Mouse (Mus musculus) ovary, postnatal 14 days (tissue): ENCODE data around the gene Cpne5.
A peak's percentile ranks its signal among the peaks of the same experiment; 100 is the strongest.

ENCODE experiments used
- DNase-seq: peaks from one replicate; pipeline ENCODE4 v3.0.0; 2022; ENCODE audit warnings: low spot score

The Cpne5 gene

DNA sequence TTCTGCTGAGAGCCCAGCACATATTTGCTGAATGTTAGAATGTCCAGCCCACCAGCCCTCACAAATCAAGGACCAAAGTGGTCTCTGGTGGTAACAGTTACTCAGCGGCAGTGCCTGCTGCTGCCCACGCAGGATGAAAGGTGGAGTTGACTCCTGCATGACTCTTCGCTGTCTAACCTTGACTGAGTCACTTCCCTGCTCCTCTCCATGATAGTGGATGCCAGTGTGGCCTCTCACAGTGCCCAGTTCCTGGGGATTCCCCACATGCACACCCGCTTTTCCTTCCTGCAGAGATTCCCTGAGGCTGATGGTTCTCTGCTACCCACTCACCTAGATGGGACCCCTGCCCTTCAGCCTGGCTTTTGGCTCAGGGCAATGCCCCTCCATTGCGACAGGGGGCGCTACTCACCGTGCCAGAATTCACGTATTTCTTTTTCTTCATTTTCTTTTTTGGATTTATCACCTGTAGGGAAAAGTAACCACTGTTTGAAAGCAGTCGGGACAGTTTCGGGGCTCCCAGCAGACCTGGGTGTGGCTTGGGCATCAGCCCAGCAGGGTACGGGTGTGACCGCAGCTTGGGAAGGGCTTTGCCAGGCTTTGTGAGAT lies 68.9 kb downstream of the Cpne5 start:
- no peak for DNase-seq

DNA sequence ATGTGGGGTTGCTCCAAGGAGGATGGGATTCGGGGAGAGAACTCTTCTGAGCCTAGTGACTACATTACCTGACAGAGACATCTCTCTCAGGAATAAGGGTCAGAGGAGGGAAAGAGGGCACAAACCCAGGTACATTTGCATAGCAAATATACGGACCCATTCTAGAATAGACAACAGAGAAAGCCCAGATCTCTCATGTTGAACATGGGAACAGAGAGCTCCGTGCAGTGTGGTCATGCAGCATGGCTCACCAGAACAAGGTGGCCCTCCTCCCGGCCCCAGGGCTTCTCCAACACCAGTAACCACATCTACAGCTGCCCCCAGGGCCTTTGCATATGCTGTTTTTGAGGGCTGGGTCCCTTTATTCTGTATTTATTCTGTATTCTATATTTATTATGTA lies 69.5 kb downstream of the Cpne5 start:
- no peak for DNase-seq

DNA sequence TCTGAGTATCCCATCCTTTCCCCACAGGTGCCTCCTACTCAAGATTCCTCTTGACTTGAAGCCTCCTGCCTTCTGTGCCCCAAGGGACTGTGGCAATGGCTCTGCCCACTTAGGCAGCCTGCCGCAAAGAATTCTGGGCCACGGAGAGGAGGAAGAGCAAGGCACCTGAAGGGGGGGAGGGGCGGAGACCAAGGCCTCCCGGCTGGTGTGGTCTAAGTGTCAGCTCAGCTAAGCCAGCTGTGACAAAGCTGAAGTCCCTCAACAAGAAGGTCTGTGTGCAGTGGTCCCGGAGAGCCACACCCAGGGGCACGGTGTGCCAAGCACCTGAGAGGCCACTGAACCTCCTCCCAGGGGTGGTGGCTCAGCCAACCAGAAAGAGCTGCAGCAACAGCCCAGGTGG lies 70.6 kb downstream of the Cpne5 start:
- no peak for DNase-seq

DNA sequence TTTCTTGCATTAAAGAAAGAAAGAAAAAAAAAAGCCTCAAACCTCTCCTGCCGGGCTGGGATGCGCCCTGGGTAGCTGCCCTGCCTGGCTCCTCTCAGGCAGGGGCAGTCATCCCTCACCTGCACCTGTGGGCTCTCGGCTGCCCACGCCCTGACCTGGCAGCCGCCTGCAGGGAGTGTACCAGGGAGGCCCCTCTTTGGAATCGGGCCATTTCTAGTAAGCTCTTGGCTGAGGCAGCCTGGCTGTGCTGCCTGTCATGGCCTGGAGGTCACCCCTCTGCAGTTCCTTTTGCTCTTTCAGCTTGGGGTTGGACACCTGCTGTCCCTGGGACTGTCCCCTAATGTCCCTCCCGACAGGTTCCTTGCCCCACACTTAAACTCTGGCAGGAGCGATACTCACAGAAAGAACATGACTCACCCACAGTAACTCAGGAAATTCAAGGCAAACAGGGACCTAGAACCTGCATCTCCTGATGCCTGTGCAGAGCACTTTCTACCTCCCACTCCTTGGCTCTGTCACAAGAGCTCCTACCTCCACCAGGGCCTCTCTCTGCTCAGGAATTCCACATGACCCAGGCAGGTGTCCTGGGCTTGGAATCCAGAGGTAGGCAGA lies 71.9 kb downstream of the Cpne5 start:
- no peak for DNase-seq

DNA sequence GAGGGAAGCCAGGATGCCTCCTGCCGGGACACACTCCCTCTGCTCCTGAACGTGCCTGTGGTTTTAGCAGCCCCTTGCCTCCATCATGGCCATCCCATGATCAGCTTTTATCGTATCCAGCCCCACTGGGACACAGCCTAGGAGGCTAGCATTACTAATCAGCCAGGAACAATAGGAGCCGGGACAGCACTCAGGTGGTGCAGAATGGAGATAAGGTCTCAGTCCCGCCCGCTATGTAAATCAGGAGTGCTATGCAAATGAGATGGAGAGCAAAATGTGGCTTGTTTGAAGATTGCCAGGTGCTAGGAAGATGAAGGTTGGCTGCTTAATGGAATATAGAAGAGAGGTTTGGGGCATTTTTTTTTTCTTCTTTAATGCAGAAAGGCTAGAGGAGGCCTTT lies 72.5 kb downstream of the Cpne5 start:
- no peak for DNase-seq

DNA sequence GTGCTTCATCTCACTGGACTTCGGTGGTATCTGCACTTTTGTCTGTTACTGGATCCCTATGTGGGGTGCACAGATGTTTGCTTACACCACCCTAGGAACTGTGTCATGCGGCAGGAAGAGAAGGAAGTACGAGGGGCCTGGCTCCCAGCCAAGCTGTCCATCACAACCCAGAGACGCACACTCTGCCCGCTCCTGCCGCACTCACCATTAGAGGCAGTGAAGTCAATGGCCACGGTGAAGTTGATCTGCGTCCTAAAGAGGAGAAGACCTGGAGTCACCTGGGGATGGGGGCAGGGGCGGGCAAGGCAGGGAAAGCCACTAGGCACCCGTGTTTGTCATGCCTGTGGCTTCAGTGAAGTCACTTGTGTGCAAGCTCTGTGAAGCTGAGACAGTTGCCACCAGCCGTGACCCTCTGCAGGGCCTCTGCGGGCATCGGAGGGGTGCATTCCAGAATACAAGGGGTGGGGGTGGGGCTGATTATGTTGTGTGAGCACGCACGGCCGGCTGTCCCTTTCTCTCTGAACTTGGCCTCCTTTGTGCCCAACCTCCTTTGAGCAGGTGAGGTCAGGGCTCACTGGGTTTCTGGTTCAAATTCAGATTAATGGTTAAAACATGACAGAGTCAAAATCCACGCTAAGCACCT lies 73.4 kb downstream of the Cpne5 start:
- no peak for DNase-seq

DNA sequence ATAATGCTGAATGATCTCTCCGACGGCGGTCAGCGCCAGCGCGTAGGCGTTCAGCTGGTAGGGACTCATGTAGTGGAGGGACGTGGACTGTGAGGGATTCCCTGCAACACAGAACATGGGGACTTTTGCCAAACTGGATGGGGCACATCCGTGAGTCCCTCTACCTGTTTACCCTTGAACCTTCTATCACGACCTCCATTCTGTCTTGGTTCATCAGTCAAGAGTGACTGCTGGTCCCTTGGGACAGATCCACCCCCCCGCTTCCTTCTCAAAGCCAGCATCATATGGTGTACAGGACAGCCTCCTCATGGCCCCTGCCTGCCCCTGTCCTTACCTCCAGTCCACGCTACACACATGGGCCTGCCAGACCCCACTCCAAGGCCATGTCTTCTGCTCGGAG lies 75.6 kb downstream of the Cpne5 start:
- DNase-seq, result no peak

DNA sequence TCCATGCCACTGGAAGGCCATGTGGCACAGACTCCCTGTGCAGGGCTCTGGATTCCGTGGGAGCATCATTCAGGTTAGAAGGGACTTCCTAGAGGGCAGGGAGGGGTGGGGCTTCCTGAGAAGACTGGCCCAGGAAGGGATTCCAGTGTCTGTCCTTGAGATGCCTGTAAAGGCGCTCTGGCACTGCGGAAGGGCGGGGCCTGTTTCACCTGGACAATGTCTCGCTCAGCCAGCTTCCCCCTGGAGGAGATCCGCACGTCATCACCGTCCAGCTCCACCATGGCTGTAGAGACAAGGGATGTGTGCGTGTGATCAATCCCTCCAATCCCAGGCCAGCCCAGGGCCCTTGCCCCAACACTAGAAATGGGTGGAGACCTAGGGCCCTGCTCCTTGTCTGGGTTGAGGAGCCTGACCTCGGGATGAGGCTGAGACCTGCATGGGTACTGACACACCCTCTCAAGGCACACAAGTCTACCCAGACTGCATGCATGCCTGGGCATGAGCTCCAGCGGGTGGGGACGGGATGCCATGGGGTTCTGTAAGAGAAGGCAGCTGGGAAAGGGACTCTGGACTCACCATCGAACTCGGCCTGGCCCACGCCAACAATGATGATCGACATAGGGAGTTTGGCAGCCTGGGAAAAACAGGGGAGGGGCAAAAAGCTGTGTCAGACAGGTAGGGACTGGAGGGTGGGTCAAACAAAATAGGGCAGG lies 78.1 kb downstream of the Cpne5 start:
- DNase-seq, result no peak

DNA sequence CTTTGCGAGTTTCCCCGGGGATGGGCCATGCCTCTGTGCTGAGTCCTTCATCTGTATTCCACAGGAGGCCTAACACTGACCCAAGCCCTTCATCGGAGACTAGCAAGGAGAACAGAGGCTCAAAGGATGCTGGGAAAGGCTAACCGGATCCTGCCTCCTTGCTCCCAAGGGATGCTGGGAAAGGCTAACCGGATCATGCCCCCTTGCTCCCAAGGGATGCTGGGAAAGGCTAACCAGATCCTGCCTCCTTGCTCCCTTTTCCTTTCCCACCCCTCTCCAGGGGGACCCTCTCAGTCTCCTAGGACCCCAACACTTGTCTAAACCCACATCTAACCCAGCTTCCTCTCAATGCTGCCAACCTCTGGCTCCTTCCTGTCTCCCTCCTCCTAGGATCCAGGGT lies 78.6 kb downstream of the Cpne5 start:
- no peak for DNase-seq

DNA sequence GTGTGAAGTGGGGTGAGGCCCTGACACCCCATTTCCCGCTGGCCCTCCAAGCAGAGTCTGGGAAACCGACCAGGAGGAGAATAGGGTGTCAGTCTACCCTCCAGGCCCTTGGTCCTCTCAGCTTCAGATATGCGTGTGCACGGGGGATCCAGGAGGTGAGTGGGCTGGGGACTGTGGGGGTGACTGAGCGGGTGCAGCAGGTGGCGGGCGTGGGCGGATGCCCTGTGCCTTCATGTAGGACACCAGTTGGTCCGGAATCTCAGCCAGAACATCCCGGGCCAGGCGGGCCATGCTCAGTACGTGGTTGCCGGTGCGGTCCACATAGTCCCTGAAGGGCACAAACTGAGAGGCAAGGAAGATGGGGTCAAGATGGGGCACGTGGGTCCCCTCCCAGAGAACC lies 79.1 kb downstream of the Cpne5 start:
- no peak for DNase-seq

DNA sequence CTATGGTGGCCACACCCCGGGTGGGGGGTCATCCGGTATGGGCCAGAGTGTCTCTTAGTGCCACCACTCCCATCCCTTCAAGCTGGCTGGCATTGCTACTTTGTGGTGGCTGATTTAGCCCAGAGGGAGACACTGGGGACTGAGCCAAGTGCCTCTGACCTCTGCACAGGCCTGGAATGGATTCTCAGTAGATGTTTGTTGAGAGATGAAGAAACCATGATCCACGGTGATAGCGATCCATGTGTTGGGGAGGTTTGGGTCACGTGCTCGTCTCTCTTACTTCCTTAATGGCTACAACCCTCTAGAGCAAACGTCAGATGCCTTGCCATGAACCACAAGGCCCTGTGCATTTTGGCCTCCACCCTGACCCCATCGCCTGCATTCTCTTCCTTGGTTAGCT lies 81.1 kb downstream of the Cpne5 start:
- DNase-seq, result no peak

DNA sequence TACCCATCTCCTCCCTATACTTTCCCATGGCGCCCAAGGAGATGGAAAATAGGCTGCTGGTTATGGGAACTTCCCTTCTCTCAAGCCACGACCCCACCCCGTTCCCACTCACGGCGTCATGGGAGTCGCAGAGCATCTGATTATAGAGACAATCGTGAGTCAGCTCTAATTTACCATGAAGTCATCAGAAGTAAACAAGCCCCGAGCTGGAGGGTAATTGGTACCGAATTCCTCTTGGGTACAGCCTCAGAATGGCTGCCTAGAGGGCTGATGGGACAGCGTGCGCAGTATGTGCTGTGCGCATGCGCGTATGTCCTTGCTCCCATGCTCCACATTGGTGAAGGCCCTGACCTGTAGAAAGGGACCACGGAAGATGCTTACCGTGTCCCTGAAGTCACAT lies 81.6 kb downstream of the Cpne5 start:
- DNase-seq, result no peak

DNA sequence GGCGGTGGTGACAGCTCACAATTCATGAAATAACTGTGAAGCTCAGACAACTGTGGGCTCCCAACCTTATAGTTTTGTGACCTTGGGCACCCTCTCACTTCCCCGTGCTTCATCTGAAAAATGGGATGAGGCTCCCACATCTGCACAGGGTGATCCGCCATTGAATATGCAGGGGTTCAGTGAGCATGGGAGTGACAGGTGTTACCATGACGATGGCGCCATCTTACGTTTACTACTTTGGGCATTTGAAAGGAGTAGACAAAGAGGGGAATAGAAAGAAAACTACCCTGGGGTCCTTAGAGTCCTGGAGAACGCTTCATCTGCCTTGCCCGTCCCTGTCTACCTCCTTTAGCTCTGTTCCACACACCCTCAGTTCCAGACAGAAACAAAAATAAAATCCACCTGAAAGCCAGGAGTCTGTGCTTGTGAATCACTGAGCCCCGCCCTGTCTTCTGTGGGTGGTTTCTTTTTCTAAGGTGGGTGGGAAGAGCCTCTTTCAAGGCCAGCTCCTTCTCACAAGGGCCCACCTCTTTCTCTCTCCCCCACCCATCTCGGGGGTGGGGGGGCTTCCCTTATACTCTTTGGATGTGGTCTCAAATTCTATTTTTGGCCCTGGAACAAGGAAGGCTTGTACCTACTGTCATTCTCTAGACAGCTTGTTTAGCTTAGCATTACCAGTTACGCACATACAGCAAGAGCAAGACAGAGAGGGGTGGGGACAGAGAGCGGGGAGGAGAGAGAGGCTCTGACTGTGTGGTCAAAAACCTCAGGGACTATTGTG lies 82.4 kb downstream of the Cpne5 start:
- DNase-seq, result no peak

DNA sequence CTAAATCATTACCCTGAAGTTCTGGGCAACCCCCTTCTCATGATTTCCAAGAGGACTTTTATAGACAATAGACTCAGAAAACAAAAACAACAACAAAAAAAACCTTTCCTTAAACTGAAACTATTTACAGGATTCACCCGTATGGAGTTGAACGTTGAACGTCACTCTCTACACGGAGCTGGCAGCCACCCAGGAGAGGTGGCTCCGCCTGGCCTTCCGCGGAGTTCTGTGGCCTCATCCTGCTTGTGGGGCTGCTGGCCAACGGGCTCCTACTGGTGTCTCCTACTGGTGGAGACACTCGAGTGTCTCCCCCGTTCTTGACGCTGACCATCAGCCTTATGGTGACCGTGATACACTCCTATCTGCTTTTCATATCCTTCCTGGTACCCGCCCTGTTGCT lies 83.7 kb downstream of the Cpne5 start:
- no peak for DNase-seq

DNA sequence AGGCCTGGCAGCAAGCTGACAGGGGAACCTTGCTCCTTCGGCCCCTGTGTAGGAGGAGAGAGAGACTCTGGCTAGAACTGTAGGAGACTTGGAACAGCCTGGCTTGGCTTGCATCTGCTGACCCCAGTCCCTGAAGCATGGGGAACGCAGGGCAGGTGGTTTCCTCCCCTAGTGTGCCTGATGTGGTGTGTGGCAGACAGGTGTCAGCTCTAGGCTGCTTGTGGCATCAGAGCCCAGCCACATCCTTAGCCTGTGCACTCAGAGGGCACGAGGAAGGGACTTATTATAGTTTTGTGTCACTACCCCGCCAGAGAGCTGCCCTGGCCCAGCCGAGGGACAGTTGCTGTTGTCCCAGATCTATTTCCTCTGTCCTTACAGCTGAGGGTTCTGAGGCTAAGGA lies 85.4 kb downstream of the Cpne5 start:
- DNase-seq, result no peak

DNA sequence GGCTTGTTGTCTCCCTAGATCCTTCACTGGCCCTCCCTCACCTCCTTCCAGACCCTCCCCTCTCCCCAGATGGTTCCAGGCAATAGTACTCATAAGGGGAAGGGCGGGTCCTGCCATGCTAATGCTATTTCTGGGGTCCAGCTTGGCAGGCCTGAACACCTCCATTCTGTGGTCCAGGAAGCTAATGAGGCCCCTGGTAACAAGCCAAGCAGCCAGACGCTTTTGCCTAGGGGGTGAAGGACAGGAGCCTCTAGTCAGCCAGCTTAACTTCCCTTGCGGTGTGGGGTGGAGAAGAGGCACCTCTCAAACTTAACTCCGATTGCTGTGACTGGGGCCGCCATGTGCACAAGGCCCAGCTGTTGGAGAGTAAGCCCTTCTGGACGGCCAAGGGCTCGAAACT lies 88.2 kb downstream of the Cpne5 start:
- DNase-seq, result no peak

DNA sequence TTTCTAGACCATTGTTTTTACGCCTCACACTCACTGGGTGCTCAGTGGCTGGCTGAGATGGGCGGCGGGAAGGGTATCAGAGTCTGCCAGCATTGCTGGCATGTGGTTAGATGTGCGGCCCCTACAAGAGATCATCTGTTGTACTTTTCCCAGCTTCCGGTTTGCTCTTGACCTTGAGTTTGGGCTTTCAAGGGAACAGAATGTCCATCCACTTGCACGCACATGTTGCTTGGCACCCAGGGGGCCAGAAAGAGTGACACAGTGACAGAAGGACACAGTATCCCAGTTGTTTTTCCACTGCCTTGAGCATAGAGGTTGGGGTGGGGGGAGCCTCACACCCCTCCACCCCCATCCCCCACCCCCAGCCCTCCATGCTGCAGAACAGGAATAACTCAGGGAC lies 90.2 kb downstream of the Cpne5 start:
- no peak for DNase-seq

DNA sequence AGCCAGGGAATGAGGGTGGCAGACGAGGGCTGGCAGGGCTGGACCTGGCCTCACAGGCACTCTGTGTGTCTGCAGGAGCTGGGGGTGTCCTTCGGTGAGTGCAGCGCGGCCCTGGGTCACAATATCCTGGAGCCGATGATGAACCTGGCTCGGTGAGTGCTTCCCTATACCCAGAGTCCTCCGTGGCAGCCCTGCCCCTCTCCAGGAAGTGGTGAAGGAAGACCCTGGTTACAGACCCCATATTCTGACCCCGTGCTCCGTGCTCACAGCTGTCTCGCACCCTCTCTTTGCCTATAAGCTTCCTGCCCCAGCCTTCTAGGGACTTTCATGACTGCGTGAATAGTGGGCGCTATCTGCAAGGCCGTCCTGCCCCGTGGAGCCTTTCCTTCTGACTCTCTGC lies 90.7 kb downstream of the Cpne5 start:
- no peak for DNase-seq

DNA sequence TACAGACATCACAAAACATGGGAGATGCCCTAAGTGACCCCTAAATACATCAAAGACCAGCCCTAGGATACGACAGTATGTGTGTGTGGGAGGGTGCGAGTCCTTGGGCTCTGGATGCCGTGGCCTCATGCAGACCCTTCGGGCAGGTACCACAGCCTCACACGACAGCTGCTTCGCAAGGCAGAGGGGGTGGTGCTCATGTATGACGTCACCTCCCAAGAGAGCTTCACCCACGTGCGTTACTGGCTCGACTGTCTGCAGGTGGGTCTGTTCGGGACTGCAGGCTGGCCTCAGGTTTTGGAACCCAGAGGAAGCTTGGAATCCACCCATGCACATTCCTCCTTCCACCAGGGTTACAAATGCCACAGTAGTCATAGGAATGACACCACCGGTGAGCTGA lies 92.9 kb downstream of the Cpne5 start:
- DNase-seq, result no peak

DNA sequence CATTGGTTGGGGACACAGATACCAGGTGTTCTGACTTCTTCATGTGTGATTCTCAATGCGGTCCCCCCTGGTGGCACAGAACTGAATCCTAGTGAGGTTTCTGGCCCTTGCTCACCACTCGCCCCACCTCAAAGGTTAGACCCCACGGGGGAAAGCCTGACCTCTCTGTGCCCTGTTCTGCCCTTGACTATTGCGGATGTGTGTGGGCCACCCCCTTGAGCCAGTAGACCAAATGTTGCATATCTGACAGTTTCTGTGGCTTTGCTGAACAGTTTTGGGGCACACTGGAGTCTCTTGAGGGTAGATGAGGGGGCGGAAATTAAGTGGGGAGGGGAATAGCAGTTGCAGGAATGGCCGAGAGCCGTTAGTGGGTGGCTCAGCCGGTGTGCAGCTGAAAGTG lies 94.7 kb downstream of the Cpne5 start:
- DNase-seq, result no peak

DNA sequence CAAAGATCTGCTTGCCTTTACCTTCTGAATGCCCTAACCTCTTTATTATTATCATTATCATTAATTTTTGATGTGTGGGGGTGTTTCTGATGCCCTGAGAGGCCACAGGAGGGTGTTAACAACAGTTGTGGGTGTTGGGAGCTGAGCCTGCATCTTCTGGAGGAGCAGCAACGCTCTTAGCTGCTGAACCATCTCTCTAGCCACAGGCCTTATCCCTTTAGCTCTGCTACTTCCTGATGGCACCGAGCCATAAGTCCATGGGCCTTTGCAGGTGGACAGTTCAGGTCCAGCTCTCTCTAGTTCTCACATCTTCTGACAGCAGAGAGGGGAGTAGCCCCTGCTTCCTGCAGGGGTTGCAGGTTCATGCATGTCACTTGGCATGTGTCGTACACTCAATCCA lies 96.4 kb downstream of the Cpne5 start:
- no peak for DNase-seq

DNA sequence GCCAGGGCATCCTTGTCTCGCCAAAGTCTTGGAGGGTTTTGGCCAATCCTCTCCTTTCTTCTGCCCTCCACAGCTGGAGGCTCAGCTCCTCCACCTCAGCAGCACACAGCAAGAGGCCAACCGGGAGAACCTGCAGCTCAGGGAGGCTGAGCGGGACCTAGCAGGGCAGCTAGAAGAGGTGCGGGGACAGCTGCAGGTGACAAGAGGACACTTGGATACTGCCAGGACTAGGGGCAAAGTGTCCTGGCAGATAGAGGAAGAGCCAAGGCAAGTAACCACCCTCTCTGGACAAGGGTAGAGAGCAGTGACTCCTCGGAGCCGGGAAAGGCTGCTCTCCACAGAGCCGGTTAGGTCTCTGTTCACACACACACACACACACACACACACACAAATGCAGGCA lies 100.1 kb downstream of the Cpne5 start:
- no peak for DNase-seq

DNA sequence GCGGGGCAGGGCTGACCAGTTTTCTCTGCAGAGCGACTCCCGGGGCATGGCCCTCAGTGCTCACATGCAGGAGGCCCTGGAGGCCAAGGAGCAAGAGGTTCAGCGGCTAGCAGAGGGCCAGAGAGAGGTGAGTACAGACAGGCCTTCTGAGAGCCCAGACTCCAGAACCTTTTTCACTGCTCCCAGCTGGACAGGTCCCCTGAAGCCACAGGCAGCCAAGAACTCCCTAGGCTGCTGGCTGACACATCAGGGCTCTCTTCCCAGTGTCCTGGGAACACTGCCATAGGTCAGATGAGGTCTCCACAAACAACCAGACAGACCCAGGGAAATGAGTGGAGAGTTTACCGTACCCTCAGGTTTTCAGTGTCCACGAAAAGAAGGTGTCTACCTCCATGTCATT lies 101.7 kb downstream of the Cpne5 start:
- peak; percentile 81 for DNase-seq
